Mouse (Mus musculus) urinary bladder, adult 2 months (tissue): Measurements from ENCODE around the gene Lbx2. TPM values are rescaled to one million over a fixed set of nuclear protein-coding genes. Genes with fewer than 3 reads are reported as not detected.

ENCODE experiments used
- DNase-seq: peaks from one replicate; pipeline ENCODE4 v3.0.0; 2022; ENCODE audit warnings: low spot score
- polyA plus RNA-seq: library from polyadenylated mRNA; depleted of rRNA; stranded (reverse); fragments of >200 nt; gene quantifications from 2 replicates; pipeline ENCODE4 v1.2.3, GENCODE M21; 2012

Gene Lbx2
- polyA plus RNA-seq, 1 experiment: 1.0 TPM

- no peak for DNase-seq
Measured at GRCm38 (mm10) chr6:83070311-83071219, 15.6 kb upstream of the Lbx2 start.

GRCm38 (mm10) chr6:83071220-83071619, 14.9 kb upstream of the Lbx2 start:
- no peak for DNase-seq

DNA sequence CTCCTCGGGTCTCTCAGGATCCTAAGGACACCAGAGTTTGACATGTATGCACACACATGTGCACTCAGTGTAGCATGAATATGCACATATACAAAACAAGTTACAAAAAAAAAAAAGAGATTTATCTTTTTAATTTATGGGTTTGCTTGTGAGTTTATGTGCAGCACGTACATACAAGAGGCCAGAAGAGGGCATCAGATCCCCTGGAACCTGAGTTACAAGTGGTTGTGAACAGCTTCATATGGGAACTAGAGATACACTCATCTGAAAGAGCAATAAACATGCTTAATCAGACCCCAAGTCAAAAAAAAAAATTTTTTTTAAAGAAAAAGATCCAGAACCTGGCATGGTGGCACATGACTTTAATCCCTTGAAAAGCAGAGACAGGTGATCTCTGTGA, 11.2 kb upstream of the Lbx2 start:
- DNase-seq: no peak

DNA sequence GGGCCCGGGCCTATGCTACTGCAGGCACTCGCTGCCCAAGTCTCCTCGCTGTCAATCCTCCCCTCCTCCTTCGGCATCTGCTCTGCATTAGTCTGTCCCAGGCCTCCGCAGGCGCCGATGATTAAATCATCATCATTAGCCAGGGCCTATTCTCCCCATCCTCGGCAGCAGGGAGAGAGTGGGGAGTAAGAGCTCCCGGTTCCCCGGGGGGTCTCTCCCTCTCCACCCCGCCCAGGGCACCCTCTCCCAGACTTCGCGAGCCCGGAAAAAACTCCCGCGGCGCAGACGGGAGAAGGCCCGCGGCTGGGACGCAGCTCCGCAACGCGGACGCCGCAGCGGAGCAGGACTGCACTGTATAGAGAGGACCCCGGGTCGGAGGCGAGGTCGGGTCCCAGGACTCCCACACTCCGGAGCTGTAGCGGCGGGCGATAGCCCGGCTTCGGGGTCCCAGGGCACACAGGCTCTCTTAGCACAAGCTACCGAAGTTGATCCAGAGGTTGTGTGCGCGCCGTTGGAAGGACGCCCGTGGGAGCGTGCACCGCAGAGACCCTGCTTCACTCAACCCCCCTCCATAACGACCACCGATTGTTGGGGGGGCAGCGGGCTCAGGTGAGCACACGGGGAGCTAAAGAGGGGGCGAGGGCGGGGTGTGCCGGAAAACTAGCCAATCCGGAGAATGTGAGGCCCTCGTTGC, 8.4 kb upstream of the Lbx2 start, which contains the start of gene Pcgf1:
Gene Pcgf1 (plus strand): TSS at position 240 of the 694 bp plus-strand sequence.
- DNase-seq: no peak

DNA sequence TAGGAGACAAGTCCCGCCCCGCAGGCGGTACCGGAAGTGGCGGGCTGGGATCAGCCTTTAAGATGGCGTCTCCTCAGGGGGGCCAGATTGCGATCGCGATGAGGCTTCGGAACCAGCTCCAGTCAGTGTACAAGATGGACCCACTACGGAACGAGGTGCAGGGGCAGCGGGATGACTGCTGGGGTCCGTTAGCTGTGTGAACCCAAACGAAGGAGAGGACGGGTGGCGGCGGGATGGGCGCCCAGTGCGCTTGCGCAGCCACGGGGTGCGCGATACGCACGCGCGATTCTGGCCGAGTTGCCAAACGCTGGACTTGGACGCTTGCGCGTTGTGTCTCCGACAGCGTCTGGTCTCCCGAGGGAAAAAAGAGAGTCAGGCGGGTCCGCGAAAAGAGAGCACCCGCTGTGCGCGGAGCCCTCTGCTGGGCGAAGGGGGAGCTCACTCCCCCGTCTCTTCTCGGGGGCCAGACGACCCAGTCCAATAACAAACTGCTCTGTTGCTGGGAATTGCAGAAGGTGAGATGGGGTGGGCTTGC, 7.8 kb upstream of the Lbx2 start:
- DNase-seq: peak; percentile 98

DNA sequence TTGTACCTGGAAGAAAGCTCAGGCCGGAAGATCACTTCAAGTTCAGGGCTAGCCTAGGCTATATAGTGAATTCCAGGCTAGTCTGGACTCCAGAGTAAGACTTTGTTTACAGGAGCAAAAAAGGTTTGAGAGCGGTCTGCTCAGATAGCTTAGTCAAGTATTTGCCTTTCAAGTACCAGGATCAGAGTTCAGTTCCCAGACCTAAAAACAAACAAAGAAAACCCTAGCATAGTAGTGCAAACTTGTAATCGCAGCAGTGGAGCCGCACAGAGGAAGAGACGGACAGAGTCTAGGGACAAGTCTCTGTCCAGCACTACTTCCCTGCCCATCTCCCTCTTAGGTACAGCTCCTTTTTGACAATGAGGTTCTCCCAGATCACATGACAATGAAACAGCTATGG, 6.0 kb upstream of the Lbx2 start:
- no peak for DNase-seq

DNA sequence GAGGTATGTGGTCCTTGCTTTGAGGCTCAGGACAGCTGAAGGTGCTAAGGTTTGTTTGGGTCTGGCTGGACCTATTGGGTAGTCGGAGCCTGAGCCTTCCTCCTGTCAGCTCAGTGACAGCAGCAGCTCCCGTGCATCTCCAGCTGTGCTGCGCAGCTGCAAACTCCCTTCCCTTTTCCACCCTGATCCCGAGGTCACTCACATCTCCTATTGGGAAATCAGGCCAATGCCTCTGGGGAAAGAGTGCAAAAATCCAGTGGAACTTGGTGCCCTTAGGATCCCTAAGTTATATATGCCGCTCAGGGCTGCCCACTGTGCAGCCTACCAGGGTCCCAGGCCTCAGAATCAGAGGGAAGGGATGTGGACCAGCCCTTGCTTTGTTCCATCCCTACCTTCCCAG, 2.7 kb upstream of the Lbx2 start:
- DNase-seq: no peak

DNA sequence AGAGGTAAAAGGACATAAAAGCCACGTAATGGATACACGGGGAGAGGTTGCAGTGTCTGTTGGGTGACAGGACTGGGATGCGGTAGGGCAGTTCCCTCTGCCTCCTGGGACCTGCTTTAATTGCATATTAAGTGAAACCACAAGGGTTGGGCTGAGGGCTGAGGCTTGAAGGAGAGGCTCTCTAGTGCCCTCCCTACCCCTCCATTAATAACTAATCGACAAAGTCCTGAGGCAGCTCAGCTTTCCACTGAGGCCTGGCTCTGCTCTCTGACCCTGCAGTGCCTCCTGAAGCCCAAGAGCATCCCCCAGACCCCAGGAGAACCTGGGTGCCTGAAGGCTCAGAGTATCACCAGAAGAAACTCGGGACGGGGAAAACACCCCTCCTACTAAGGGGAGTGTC, 1.7 kb upstream of the Lbx2 start:
- no peak for DNase-seq

GRCm38 (mm10) chr6:83087205-83087925, 1.2 kb downstream of the Lbx2 start:
- no peak for DNase-seq

- DNase-seq: no peak
Measured at GRCm38 (mm10) chr6:83087926-83088260, 1.7 kb downstream of the Lbx2 start.

DNA sequence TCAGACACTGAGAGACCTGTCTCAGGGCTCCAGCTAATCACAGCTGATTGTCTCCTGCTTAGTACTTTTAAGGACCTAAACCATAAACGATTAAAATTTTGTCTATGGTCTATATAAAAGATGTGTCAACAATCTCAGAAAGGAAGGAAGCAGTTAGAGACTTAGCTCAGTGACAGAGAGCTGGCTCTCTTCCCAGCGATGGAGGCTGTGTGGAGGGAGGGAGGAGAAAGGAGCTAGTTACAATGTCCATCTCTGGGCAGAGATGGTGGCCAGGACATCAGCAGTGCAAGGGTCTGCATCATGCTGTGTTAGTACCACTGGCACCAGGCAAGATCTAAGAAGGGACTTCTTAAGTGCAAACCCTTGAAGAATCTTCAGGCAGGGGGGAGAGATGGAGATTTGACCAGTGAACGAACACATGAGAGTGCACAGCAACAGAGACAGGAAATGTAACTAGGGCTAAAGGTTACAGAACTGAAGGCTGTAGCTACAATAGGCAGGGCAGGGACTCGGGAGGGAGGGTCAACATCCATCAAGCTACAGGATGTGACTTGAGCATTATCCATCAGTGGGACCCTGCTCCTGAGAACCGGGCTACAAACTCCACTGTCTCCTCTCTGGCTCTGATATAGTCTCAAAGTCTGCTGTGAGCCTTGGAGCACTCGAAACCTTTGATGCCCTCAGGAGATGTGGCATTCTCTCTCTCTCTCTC, 6.4 kb downstream of the Lbx2 start:
- DNase-seq: no peak

- DNase-seq: no peak
Measured at GRCm38 (mm10) chr6:83095968-83096367, 9.8 kb downstream of the Lbx2 start.

- no peak for DNase-seq
Measured at GRCm38 (mm10) chr6:83098411-83098810, 12.2 kb downstream of the Lbx2 start.

- DNase-seq: peak; percentile 67
Measured at GRCm38 (mm10) chr6:83101316-83101687, 15.1 kb downstream of the Lbx2 start, which contains the start of the genes Ccdc142 and Gm42688. Gene Ccdc142, plus strand, starts transcription at chr6:83101601. Gene Gm42688, plus strand, starts transcription at chr6:83101617.

GRCm38 (mm10) chr6:83101688-83102556, 15.8 kb downstream of the Lbx2 start:
- DNase-seq: no peak

DNA sequence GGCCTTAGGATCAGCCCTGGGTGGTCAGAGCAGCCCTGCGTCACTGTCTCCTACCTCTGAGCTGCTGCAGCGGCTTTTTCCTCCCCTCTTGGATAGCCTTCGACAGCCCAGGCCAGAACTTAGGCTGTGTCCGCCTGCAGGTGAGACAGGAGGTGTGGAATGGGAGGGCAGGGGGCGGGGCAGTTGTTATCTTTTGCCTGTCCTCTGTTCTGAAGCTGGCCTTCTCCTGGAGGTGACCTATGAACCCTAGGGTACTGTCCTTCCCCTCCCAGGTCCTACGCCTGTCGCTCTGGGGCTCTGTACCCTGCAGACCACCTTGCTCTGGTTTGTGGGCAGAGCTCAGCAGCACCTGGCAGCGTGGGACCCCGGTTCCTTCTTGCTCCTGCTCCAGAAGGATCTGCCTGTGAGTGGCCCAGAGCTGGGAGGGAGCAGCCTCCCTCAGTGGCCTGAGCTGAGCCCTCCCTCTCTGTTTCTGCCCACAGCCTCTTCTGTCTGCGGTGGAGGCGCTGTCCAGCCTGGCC, 17.0 kb downstream of the Lbx2 start:
- no peak for DNase-seq

- no peak for DNase-seq
Measured at GRCm38 (mm10) chr6:83104158-83104557, 18.0 kb downstream of the Lbx2 start.

- no peak for DNase-seq
Measured at GRCm38 (mm10) chr6:83107566-83108400, 21.6 kb downstream of the Lbx2 start.
